In genomic region chr6:82073011-82073410, GRCm38 (mm10) we compare ENCODE assay signal across 10 mouse cellular contexts. TPM values are rescaled to one million over a fixed set of nuclear protein-coding genes. Genes with fewer than 3 reads are reported as not detected.
DNase-seq lines count a peak whose midpoint lies in the region; TF ChIP-seq lines count a peak whose summit lies in the region.
"Had no signal": no experiment of that assay in that cellular context is flagged by ENCODE, and none has a peak within 500 bp of the region (broad histone marks: within the 10 kb centered on the region; RNA-seq: fewer than 3 reads in every experiment).

No protein-coding gene starts in this region.

- no peak overlapping the region for H3K4me3 ChIP-seq in kidney, adult 2 months (ENCODE audit: insufficient read depth, low read depth, low read length)
- H3K4me3 ChIP-seq: hindbrain, embryonic 15.5 days had no signal

- peak; percentile 70 to 90 for DNase-seq in adrenal gland, adult (ENCODE audit: inconsistent age in 2 of 2, low spot score in 1 of 2)
- no peak for DNase-seq in adrenal gland, postnatal 4 days (ENCODE audit: low spot score in 2 of 2)
- peak; percentile 26 for DNase-seq in NIH3T3 (ENCODE audit: low read depth)
- DNase-seq in kidney, adult 2 months, result peak; percentile 96
- peak; percentile 41 for DNase-seq in liver
- no peak for DNase-seq in thymus, postnatal 14 days
- DNase-seq in thymus, postnatal 10 days (ENCODE audit: low spot score in 2 of 2), result no peak
- no peak for DNase-seq in c-Kit-positive CD71-positive TER-119-positive erythroid progenitor cells, embryonic 14.5 days (ENCODE audit: low spot score)

- H3K27me3 ChIP-seq in kidney, adult 2 months (replicated peaks; ENCODE audit: control insufficient read depth, insufficient read depth, low read length), result no peaks in the 10 kb centered on the region
- H3K27me3 ChIP-seq: hindbrain, embryonic 15.5 days had no signal

- WGBS in kidney, adult 2 months, result 57% methylated on average over 2 of the region's 2 CpGs

- TF ChIP-seq POLR2A in kidney, adult 2 months (IDR thresholded peaks at IDR 0.05; ENCODE audit: low read depth, low read length), result no peak

- peak overlapping the region; percentile 85 for H3K27ac ChIP-seq in kidney, adult 2 months (ENCODE audit: insufficient read depth, low read depth, low read length)
- H3K27ac ChIP-seq: hindbrain, embryonic 15.5 days had no signal

- H3K36me3 ChIP-seq in kidney, adult 2 months (ENCODE audit: control insufficient read depth, insufficient read depth, low read length), result peaks cover 2% of the 10 kb centered on the region; the same call in 1 of the 2 replicates
- H3K36me3 ChIP-seq: hindbrain, embryonic 15.5 days had no signal

- TF ChIP-seq CTCF in kidney, adult 2 months (conservative IDR thresholded peaks at IDR 0.05; ENCODE audit: insufficient read depth, insufficient read length, low read depth, low read length), result no peak

- peaks cover 12% of the 10 kb centered on the region; the same call in 1 of the 2 replicates for H3K4me1 ChIP-seq in kidney, adult 2 months (ENCODE audit: control insufficient read depth, insufficient read depth, low read length)
- H3K4me1 ChIP-seq: hindbrain, embryonic 15.5 days had no signal

RNA-seq across cellular contexts. Expression of gene Eva1a, which starts 32.2 kb away (rescaled TPM):
- 1 to 10 TPM; 4.9 to 6.3 TPM for total RNA-seq in adrenal gland, postnatal 4 days (2021)
- 34.3 and 39.2 TPM in 2 replicates for polyA plus RNA-seq in kidney, adult 2 months (2012; rRNA removed)
- total RNA-seq: common myeloid progenitor, adult 5-6 weeks had no signal

Comparison
In these comparisons a context has a peak if more than half of its experiments do, and no peak if none do; other contexts are left out.
1. DNase-seq: peak in adrenal gland, adult (2 of 2), NIH3T3 (single experiment), kidney, adult 2 months (single experiment) and liver (single experiment); none in adrenal gland, postnatal 4 days (0 of 2), thymus, postnatal 14 days (single experiment), thymus, postnatal 10 days (0 of 2) and c-Kit-positive CD71-positive TER-119-positive erythroid progenitor cells, embryonic 14.5 days (single experiment).